Mouse (Mus musculus) common myeloid progenitor, adult 5-6 weeks (primary cell): Measurements from ENCODE around the gene Zbtb12. TPM values are rescaled to one million over a fixed set of nuclear protein-coding genes. Genes with fewer than 3 reads are reported as not detected.
A peak's percentile ranks its signal among the peaks of the same experiment; 100 is the strongest.

Experiments used
- ATAC-seq: replicated peaks from 2 replicates; pipeline ENCODE4 v1.8.0; 2016; ENCODE audit warnings: low read depth, mild to moderate bottlenecking, moderate TSS enrichment, inconsistent platforms; ENCODE audit not compliant: poor library complexity, severe bottlenecking
- total RNA-seq: library from RNA; stranded (forward); fragments of 200-1000, 187-1606 nt; gene quantifications from 2 replicates; pipeline ENCODE4 v1.2.3, GENCODE M21; 2017

Zbtb12 gene
- total RNA-seq, 1 experiment from 2014 or later, result 16.2 TPM

GRCm38 (mm10) chr17:34937960-34938505 is 58.8 kb downstream of the Zbtb12 start:
- ATAC-seq, result peak; percentile 24; the same call in 1 of the 2 replicates

GRCm38 (mm10) chr17:34941344-34942041 is 62.2 kb downstream of the Zbtb12 start:
- peak; percentile 63 for ATAC-seq

GRCm38 (mm10) chr17:34943128-34943815 is 64.0 kb downstream of the Zbtb12 start:
- no peak for ATAC-seq

- no peak for ATAC-seq
Measured at GRCm38 (mm10) chr17:34944362-34944761, 65.1 kb downstream of the Zbtb12 start.

Other genes starting within 250 kb of the Zbtb12 start
- not detected in 2 replicates for gene Prrt1, start 249.9 kb upstream of the Zbtb12 start, total RNA-seq
- 20.6 and 31.6 TPM in 2 replicates for gene Fkbpl, start 234.7 kb upstream of the Zbtb12 start, total RNA-seq
- gene Atf6b, start 232.3 kb upstream of the Zbtb12 start, total RNA-seq, result 19.9 and 25.1 TPM in 2 replicates
- gene Tnxb, start 208.9 kb upstream of the Zbtb12 start, total RNA-seq, result not detected in 2 replicates
- 0.18 TPM in 1 of 2 replicates, not detected in the other for gene C4b, start 135.6 kb upstream of the Zbtb12 start, total RNA-seq
- gene Cyp21a1, start 74.9 kb upstream of the Zbtb12 start, total RNA-seq, result not detected in 2 replicates
- 10.0 and 32.9 TPM in 2 replicates for gene Stk19, start 42.5 kb upstream of the Zbtb12 start, total RNA-seq
- 21.2 and 27.9 TPM in 2 replicates for gene Dxo, start 42.5 kb upstream of the Zbtb12 start, total RNA-seq
- gene Skiv2l, start 29.3 kb upstream of the Zbtb12 start, total RNA-seq, result 28.9 and 33.8 TPM in 2 replicates
- gene Nelfe, start 29.1 kb upstream of the Zbtb12 start, total RNA-seq, result 39.6 and 41.9 TPM in 2 replicates
- gene Cfb, start 17.0 kb upstream of the Zbtb12 start, total RNA-seq, result not detected in 2 replicates
- not detected in 2 replicates for gene Gm20547, start 2.6 kb downstream of the Zbtb12 start, total RNA-seq
- 2.8 and 10.0 TPM in 2 replicates for gene C2, start 18.8 kb downstream of the Zbtb12 start, total RNA-seq
- 96.6 and 107 TPM in 2 replicates for gene Ehmt2, start 19.0 kb downstream of the Zbtb12 start, total RNA-seq
- not detected in 2 replicates for gene Slc44a4, start 35.0 kb downstream of the Zbtb12 start, total RNA-seq
- 3.4 and 5.0 TPM in 2 replicates for gene Neu1, start 51.8 kb downstream of the Zbtb12 start, total RNA-seq
- gene Hspa1b, start 79.8 kb downstream of the Zbtb12 start, total RNA-seq, result 79.3 and 84.3 TPM in 2 replicates
- not detected in 2 replicates for gene Gm20481, start 90.4 kb downstream of the Zbtb12 start, total RNA-seq
- 33.5 and 47.4 TPM in 2 replicates for gene Hspa1a, start 92.7 kb downstream of the Zbtb12 start, total RNA-seq
- gene Hspa1l, start 93.2 kb downstream of the Zbtb12 start, total RNA-seq, result 0.63 TPM in 1 of 2 replicates, not detected in the other
- 26.9 and 34.1 TPM in 2 replicates for gene Lsm2, start 102.4 kb downstream of the Zbtb12 start, total RNA-seq
- gene Vars, start 121.5 kb downstream of the Zbtb12 start, total RNA-seq, result 174 and 210 TPM in 2 replicates
- 0.32 TPM in 1 of 2 replicates, not detected in the other for gene Vwa7, start 137.1 kb downstream of the Zbtb12 start, total RNA-seq
- gene Sapcd1, start 148.5 kb downstream of the Zbtb12 start, total RNA-seq, result 1.2 and 4.4 TPM in 2 replicates
- 3.8 and 4.2 TPM in 2 replicates for gene Msh5, start 167.3 kb downstream of the Zbtb12 start, total RNA-seq
- gene Clic1, start 170.5 kb downstream of the Zbtb12 start, total RNA-seq, result 214 and 220 TPM in 2 replicates
- gene Ddah2, start 179.6 kb downstream of the Zbtb12 start, total RNA-seq, result 21.3 and 26.7 TPM in 2 replicates
- gene Ly6g6c, start 185.9 kb downstream of the Zbtb12 start, total RNA-seq, result not detected in 2 replicates
- not detected in 2 replicates for gene Mpig6b, start 186.7 kb downstream of the Zbtb12 start, total RNA-seq
- not detected in 2 replicates for gene Ly6g6e, start 197.4 kb downstream of the Zbtb12 start, total RNA-seq
- not detected in 2 replicates for gene Ly6g6d, start 198.6 kb downstream of the Zbtb12 start, total RNA-seq
- gene Ly6g6f, start 206.1 kb downstream of the Zbtb12 start, total RNA-seq, result not detected in 2 replicates
- gene Abhd16a, start 209.8 kb downstream of the Zbtb12 start, total RNA-seq, result 33.1 and 38.8 TPM in 2 replicates
- not detected in 2 replicates for gene Ly6g5c, start 228.8 kb downstream of the Zbtb12 start, total RNA-seq
- gene Ly6g5b, start 235.9 kb downstream of the Zbtb12 start, total RNA-seq, result not detected in 2 replicates
- gene Gpank1, start 242.0 kb downstream of the Zbtb12 start, total RNA-seq, result 39.5 and 50.1 TPM in 2 replicates
- 286 and 306 TPM in 2 replicates for gene Csnk2b, start 242.6 kb downstream of the Zbtb12 start, total RNA-seq
- 6.3 and 8.2 TPM in 2 replicates for gene D17H6S53E, start 246.9 kb downstream of the Zbtb12 start, total RNA-seq